Mouse (Mus musculus) testis, adult 2 months (tissue): ENCODE data around the gene Trappc10.

ENCODE experiments used
- CTCF ChIP-seq: fragments of 200-500 bp; IDR thresholded peaks from 2 replicates; pipeline ENCODE4 v1.5.1; 2012; ENCODE audit warnings: low read depth, mild to moderate bottlenecking, inconsistent platforms, low read length, moderate library complexity; ENCODE audit not compliant: control insufficient read depth, insufficient read depth, insufficient replicate concordance
- POLR2A ChIP-seq: fragments of 200-500 bp; IDR thresholded peaks from 2 replicates; pipeline ENCODE4 v1.6.1; 2012; ENCODE audit warnings: low read depth, mild to moderate bottlenecking, inconsistent platforms, low read length, moderate library complexity; ENCODE audit not compliant: control insufficient read depth

GRCm38 (mm10) chr10:78277835-78278234 is 33.4 kb upstream of the Trappc10 start:
- TF ChIP-seq CTCF (no peak), POLR2A (no peak)
